8 mouse cellular contexts compared by ENCODE assay signal in the genomic region with DNA sequence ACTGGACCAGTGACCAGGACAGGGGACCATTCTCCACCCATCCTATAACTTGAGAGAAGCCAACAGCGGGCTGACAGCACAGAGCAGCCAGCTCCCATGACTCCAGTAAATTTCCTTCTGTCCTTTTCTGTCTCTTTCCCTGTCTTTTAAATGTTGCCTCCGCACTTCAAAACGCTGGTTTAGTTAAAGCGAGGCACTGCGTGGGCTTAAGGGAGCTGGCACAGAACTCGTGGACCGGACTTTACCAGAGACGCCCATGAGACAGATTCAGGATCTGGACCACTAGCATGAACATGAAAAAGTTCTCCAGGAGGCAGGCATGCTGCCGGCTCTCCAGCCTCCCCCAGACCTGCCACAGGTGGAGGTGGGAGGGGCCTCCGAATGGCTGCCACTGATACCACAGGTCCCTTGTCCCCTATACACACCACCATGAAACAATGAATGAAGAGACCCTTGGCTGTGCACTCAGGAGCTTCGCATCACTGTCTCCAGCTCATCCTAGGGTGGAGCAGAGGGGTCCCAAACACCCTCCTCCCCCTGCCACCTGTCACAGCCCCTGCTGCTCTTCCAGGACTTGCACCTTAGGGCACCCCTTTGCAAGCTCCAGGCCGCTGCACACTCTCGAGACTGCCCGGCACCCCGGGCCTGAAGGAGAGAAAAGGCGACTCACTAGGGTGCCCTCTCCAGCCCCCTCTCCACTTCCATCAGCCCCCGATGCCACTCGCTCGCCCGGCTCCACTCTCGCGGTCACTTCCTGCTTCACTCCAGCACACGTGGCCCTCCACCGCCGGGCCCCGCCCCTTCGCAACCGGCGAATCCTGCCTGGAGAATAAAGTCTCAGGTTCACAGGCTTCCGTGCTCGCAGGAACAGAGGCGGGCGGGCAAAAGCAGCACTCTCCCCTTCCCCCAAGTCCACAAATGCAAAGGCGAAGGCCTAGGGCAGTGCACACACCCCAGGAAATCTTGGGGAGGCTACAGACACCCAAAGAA. TPM values are rescaled to one million over a fixed set of nuclear protein-coding genes. Genes with fewer than 3 reads are reported as not detected.
DNase-seq lines count a peak whose midpoint lies in the region; ATAC-seq lines count a peak whose summit lies in the region.

No protein-coding gene starts in this region.

- peak; percentile 83 for ATAC-seq in hindbrain, embryonic 13.5 days (ENCODE audit: low FRiP score)

- 9% methylated on average over 34 of the region's 34 CpGs for WGBS in hindbrain, embryonic 13.5 days

- DNase-seq in NIH3T3 (ENCODE audit: low read depth): peak; percentile 94
- DNase-seq in cerebellum, adult 9-11 months: peak; percentile 47
- peak; percentile 52 to 60 for DNase-seq in frontal cortex, postnatal 14 days (ENCODE audit: low spot score in 2 of 2)
- DNase-seq in layer of hippocampus, postnatal 14 days (ENCODE audit: low spot score in 2 of 2): peak; percentile 68 to 79
- peak; percentile 78 for DNase-seq in lung, postnatal 14 days
- DNase-seq in ovary, postnatal 36 days (ENCODE audit: low spot score): peak; percentile 81
- DNase-seq in thymus, postnatal 14 days: peak; percentile 90

- H3K9ac ChIP-seq in hindbrain, embryonic 13.5 days: peak overlapping the region; percentile 81

- no peaks in the 10 kb centered on the region for H3K36me3 ChIP-seq in hindbrain, embryonic 13.5 days

- H3K9me3 ChIP-seq in hindbrain, embryonic 13.5 days: no peaks in the 10 kb centered on the region

- no peak overlapping the region for H3K27ac ChIP-seq in hindbrain, embryonic 13.5 days

- H3K4me2 ChIP-seq in hindbrain, embryonic 13.5 days: peak overlapping the region; percentile 93

- H3K4me3 ChIP-seq in hindbrain, embryonic 13.5 days: peak overlapping the region; percentile 58

- peaks cover 18% of the 10 kb centered on the region for H3K4me1 ChIP-seq in hindbrain, embryonic 13.5 days (replicated peaks)

- H3K27me3 ChIP-seq in hindbrain, embryonic 13.5 days: no peaks in the 10 kb centered on the region

RNA-seq across cellular contexts. Expression of gene Sstr2, which starts 53.8 kb away (rescaled TPM):
- 32.8 and 34.9 TPM in 2 replicates for polyA plus RNA-seq in hindbrain, embryonic 13.5 days (2015; fragmentation: Nextera tagmentation; extraction: Ambion mirVana)
- total RNA-seq in layer of hippocampus, postnatal 14 days (2021): 10 to 100 TPM; 32.9 to 35.8 TPM
